Mouse (Mus musculus): ENCODE results near the gene Btbd17.

The Btbd17 gene

GRCm38 (mm10) chr11:114764820-114765818 is 30.6 kb downstream of the Btbd17 start, which contains the start of gene Kif19a:
TSS of gene Kif19a (plus strand) at chr11:114765388.
- DNase-seq (ENCODE audit: low spot score in 2 of 2), result peak; percentile 43 to 48

DNA sequence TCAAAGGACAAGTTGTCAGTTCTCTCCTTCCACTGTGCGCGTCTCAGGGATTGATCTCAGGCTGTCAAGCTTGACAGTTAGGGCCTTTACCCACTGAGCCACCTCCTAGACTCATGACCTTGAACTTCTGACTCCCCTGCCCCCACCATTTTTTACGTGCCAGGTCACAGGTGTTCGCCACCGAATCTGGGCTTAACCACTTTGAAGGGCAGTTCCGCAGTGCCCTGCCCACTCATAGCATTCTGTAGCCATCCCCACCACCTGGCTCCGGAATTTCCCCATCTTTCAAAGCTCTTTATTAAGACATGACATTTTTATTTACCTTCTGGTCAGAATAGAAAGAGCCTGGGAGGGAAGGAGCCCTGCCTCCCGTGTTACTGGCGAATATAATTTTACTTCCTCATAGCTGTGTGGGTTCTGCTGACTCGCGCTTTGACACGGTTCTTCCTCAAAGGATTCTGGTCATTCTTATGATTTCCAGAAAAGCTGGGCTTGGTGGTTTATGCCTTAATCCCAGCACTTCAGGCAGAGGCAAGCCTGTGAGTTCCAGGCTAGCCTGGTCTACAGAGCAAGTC is 48.1 kb downstream of the Btbd17 start:
- DNase-seq (ENCODE audit: low spot score in 2 of 2), result no peak

DNA sequence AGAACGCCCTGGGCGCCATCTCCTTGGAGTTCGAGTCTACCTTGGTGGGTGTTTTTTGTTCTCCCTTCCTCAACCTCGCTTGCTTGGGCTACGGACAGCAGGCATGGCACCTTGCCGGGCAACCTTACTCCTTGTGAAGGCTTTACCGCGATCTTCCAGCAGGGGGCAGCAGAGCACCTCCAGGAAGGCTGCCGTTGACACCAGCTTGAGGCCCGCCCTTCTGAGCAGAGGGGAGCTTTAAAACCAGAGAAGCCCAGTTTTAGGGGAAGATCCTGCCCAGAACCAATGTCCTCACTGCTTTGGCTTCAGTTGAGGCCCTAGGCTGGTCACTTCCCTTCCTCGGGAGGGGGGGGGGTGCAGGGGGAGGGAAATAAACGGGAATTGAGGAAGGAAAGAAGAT is 50.6 kb downstream of the Btbd17 start:
- peak; percentile 67 to 86 for DNase-seq (ENCODE audit: low spot score in 2 of 2)

- no peak for DNase-seq (ENCODE audit: low spot score in 2 of 2)
These were observed 54.3 kb downstream of the Btbd17 start for GRCm38 (mm10) chr11:114741451-114741850.
